Mouse (Mus musculus) heart, adult 2 months (tissue): ENCODE measurements at regions not wholly inside any gene's neighbourhood (a gene's known extent, or its start where the extent isn't known, plus 50 kb on each side); places are given as distances from the start of the nearest gene placed in this dataset.

ENCODE experiments used
- CTCF ChIP-seq: fragments of 200-600 bp; IDR thresholded peaks from 2 replicates; pipeline ENCODE4 v1.8.1; 2022; ENCODE audit warnings: antibody characterized with exemption, mild to moderate bottlenecking, moderate library complexity
- POLR2A ChIP-seq: fragments of 200-500 bp; IDR thresholded peaks from 2 replicates; pipeline ENCODE4 v1.6.1; 2011; ENCODE audit warnings: mild to moderate bottlenecking, low read depth, low read length, control low read depth; ENCODE audit not compliant: insufficient read depth

- TF ChIP-seq POLR2A, result no peak
- no peak for TF ChIP-seq CTCF
Observed at GRCm38 (mm10) chr10:72956957-72957356, 142.2 kb upstream of the Pcdh15 start.
